Mouse (Mus musculus): Measurements from ENCODE around the gene Zfp467. TPM values are rescaled to one million over a fixed set of nuclear protein-coding genes. Genes with fewer than 3 reads are reported as not detected.
A peak's percentile ranks its signal among the peaks of the same experiment; 100 is the strongest.

Zfp467 gene
- 10 to 100 TPM; 22.5 to 23.8 TPM for total RNA-seq (2021)
- long read RNA-seq, experiment 1, transcript Zfp467-206 (5 exons, 3,619 nt), result major isoform, 8 of 21 reads
- long read RNA-seq, experiment 1, partial matches to known transcripts, result 5 of 21 reads
- long read RNA-seq, experiment 1, other reads (novel, unspliced or antisense), result 8 of 21 reads
- long read RNA-seq, experiment 2, partial matches to known transcripts, result 0 of 14 reads
- long read RNA-seq, experiment 2, other reads (novel, unspliced or antisense), result 9 of 14 reads

DNA sequence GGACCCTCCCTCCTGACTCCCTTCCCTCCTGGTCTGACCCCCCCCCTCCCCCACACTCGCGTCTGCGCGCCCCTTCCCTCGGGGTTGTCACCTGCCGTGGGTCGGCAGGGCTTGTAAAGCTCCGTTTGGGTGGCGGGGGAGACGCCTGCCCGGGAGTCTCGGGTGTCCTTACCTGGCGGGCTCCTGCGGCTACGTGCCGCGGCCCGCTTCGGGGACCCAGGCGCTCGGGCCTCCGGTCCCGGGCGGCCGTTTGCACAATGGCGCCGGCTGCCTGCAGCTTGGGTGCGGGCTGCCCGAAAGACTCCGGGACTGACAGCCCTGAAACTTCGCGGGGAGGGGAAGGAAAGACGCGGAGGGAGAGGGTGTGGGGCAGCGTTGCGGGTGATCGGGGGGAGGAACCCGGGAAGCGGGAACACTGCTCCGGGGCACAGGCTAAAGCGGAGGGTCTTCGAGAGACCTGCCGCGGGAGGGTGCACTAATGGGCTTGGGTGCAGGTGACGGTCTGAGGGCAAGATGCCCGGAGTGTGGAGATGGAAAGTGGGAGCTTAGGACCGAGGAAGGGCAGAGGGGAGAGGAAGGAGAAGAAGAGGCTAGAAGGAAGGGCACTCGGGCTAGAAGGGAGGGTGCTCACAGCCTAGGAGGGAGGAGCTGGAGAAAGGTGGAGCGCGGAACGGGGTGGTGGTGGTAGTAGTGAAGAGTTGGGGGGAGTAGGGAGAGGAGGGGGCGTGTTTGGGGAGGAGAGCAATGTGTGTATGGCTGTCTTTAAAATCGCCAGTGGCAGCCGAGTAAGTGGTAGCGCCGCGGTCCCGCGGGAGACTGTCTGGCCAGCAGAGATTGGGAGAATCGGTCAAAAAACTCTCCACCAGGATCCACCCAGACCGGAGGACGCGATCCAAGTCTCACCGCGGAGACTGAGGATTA, at the start of gene Zfp467:
Gene Zfp467, minus strand, starts transcription at position 645 of the 921 bp plus-strand sequence.
- intact Hi-C loops (cut with DNase I), result loop anchor here (2.0 to 5.0 kb wide), 3 partner anchors 51 to 92 kb away; partner anchors contain the start of genes Atp6v0e2 and Krba1
- H3K27ac ChIP-seq, result peak within 1 kb of the TSS; percentile 89
- DNase-seq (ENCODE audit: extremely low spot score in 1 of 2, low spot score in 2 of 2), result peak; percentile 37 to 47
- peak within 1 kb of the TSS; percentile 75 for H3K4me3 ChIP-seq
- no peak for TF ChIP-seq CTCF (IDR thresholded peaks at IDR 0.05)

- Histone ChIP-seq H3K27ac (no peak overlapping the region), H3K4me3 (no peak overlapping the region)
- intact Hi-C loops (cut with DNase I), result no loop called here
- no peak for TF ChIP-seq CTCF (IDR thresholded peaks at IDR 0.05)
- no peak for DNase-seq (ENCODE audit: extremely low spot score in 1 of 2, low spot score in 2 of 2)
These were observed 47.6 kb upstream of the Zfp467 start for GRCm38 (mm10) chr6:48493136-48493730.

DNA sequence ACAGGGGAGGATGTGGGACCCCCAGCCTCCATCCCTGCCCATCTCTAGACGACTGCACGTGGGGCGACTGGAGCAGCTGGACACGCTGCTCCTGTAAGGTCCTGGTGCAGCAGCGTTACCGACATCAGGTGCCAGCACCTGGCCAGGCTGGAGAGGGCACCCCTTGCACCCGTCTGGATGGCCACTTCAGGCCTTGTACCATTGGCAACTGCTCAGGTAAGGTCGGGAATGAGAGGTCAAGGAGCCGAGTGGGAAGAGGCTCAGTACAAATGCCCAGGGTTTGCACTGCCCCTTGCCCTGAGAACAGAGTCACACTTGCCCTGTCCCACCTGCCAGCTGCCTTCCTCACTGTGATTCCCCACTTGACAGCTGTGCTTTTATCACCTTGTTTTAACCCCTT, 45.7 kb upstream of the Zfp467 start:
- Histone ChIP-seq H3K4me3 (no peak overlapping the region), H3K27ac (no peak overlapping the region)
- intact Hi-C loops (cut with DNase I), result no loop called here
- no peak for DNase-seq (ENCODE audit: extremely low spot score in 1 of 2, low spot score in 2 of 2)
- no peak for TF ChIP-seq CTCF (IDR thresholded peaks at IDR 0.05)

DNA sequence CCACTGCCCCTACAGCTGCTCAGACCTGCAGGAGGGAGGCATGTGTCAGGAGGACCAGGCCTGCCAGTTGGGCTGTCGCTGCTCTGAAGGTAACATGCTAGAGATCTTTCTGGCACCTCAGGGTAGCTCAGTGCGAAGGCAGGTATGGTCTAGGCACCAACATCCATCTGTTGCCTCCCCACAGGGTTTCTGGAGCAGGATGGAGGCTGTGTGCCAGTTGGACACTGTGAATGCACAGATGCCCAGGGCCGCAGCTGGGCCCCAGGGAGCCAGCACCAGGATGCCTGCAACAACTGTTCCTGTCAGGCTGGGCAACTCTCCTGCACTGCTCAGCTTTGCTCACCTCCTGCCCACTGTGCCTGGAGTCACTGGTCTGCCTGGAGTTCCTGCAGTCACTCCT, 44.1 kb upstream of the Zfp467 start:
- H3K27ac ChIP-seq, result no peak overlapping the region
- no peak overlapping the region for H3K4me3 ChIP-seq
- intact Hi-C loops (cut with DNase I), result no loop called here
- TF ChIP-seq CTCF (IDR thresholded peaks at IDR 0.05), result no peak
- no peak for DNase-seq (ENCODE audit: extremely low spot score in 1 of 2, low spot score in 2 of 2)

DNA sequence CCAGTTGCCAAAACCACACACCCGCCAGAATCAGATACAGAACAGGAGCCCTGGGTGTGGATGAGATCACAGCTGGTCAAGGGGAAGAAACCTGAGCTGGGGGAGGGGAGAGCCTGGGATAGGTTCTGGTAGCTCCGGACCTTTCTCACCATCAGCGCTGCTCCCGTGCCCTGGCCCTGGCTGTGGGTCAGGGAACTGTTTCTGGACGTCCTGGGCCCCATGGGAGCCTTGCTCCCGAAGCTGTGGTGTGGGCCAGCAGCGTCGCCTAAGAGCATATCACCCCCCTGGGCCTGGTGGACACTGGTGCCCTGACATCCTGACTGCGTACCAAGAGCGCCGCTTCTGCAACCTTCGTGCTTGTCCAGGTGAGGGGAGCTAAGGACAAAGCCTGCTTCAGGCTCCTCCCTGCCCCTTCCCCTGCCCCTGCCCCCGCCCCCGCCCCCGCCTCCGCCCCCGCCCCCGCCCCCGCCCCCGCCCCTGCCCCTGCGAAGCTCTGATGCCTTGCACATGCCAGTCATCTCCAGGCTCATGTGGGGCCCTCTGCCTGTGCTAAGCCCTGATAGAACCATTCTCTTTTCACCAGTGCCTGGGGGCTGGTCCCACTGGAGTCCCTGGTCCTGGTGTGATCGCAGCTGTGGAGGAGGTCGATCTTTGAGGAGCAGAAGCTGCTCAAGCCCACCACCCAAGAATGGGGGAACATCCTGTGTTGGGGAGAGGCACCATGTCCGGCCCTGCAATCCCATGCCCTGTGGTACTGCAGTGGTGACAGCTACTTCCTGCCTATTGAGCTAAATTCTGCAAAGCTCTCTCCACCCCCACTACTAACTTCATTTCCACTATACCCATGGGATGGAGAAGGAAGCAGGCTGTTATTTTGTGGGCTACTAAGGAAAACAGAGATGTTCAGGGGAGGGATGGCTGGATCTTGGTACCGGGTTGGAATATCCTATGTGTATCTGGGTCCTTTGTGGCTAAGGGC, 42.4 kb upstream of the Zfp467 start:
- H3K4me3 ChIP-seq, result no peak overlapping the region
- intact Hi-C loops (cut with DNase I), result no loop called here
- no peak overlapping the region for H3K27ac ChIP-seq
- TF ChIP-seq CTCF (IDR thresholded peaks at IDR 0.05), result no peak
- DNase-seq (ENCODE audit: extremely low spot score in 1 of 2, low spot score in 2 of 2), result no peak

GRCm38 (mm10) chr6:48482501-48482900, 36.9 kb upstream of the Zfp467 start:
- intact Hi-C loops (cut with DNase I), result no loop called here
- no peak for DNase-seq (ENCODE audit: extremely low spot score in 1 of 2, low spot score in 2 of 2)
- Histone ChIP-seq H3K27ac (no peak overlapping the region), H3K4me3 (no peak overlapping the region)
- TF ChIP-seq CTCF (IDR thresholded peaks at IDR 0.05), result no peak

DNA sequence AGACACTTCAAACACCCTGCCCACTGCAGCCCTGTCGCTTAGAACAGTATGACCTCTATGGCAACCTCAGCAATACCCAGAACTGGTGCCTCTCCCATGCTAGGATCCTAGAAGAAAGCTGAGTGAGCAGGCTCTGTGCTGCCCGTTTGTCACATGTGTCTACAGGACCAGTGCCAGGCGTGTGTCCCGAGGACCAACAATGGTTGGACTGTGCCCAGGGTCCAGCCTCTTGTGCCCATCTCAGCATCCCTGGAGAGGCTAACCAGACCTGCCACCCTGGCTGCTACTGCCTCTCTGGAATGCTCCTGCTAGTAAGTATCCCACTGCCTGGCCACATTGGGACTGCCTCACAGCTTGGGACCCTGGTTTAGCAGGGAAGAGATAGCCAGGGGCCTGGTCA, 32.8 kb upstream of the Zfp467 start:
- H3K27ac ChIP-seq, result no peak overlapping the region
- DNase-seq (ENCODE audit: extremely low spot score in 1 of 2, low spot score in 2 of 2), result no peak
- intact Hi-C loops (cut with DNase I), result no loop called here
- TF ChIP-seq CTCF (IDR thresholded peaks at IDR 0.05), result no peak
- H3K4me3 ChIP-seq, result no peak overlapping the region

GRCm38 (mm10) chr6:48470739-48471138, 25.1 kb upstream of the Zfp467 start:
- no peak for DNase-seq (ENCODE audit: extremely low spot score in 1 of 2, low spot score in 2 of 2)
- TF ChIP-seq CTCF (IDR thresholded peaks at IDR 0.05), result no peak
- Histone ChIP-seq H3K4me3 (no peak overlapping the region), H3K27ac (no peak overlapping the region)
- intact Hi-C loops (cut with DNase I), result no loop called here

DNA sequence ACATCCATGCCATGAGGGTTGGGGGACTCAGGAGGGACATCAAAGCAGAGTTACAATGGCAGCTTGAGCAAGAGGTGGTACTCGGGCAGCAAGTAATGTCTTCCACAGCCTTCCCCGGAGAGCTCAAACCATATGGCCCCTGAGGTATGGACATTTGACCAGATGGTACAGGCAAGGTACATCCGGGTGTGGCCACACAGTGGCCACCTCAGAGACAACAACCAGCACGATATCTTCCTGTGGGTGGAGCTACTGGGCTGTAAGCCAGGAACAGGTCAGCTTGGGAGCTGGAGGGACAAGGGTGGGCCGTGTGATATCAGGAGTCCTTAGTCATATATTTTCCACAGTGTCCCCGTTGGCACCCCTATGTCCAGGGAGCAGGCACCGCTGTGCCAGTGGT, 21.9 kb upstream of the Zfp467 start:
- no peak for DNase-seq (ENCODE audit: extremely low spot score in 1 of 2, low spot score in 2 of 2)
- Histone ChIP-seq H3K27ac (no peak overlapping the region), H3K4me3 (no peak overlapping the region)
- intact Hi-C loops (cut with DNase I), result no loop called here
- no peak for TF ChIP-seq CTCF (IDR thresholded peaks at IDR 0.05)

GRCm38 (mm10) chr6:48466715-48467114, 21.1 kb upstream of the Zfp467 start:
- DNase-seq (ENCODE audit: extremely low spot score in 1 of 2, low spot score in 2 of 2), result no peak
- intact Hi-C loops (cut with DNase I), result no loop called here
- Histone ChIP-seq H3K27ac (no peak overlapping the region), H3K4me3 (no peak overlapping the region)
- no peak for TF ChIP-seq CTCF (IDR thresholded peaks at IDR 0.05)
